Mouse (Mus musculus) adrenal gland, adult 18-20 months (tissue): ENCODE results near the gene Rad21l. TPM values are rescaled to one million over a fixed set of nuclear protein-coding genes. Genes with fewer than 3 reads are reported as not detected.
A peak's percentile ranks its signal among the peaks of the same experiment; 100 is the strongest.

ENCODE experiments used
- DNase-seq, 2 experiments: peaks; one replicate each; pipeline ENCODE4 v3.0.0; 2021 to 2022; ENCODE audit warnings: low spot score in 2 of 2
- long read RNA-seq, 2 experiments: library from polyadenylated mRNA; stranded (forward); transcript quantifications; one replicate each; pipeline ENCODE4 v2.0.0; 2021
- total RNA-seq, 2 experiments: library from RNA; stranded (reverse); gene quantifications; 1 replicate in 1 of 2; 2 replicates in 1 of 2; pipeline ENCODE4 v1.2.3; 2021

Rad21l gene
- total RNA-seq, result not detected
- long read RNA-seq, experiment 1, result 0 reads
- long read RNA-seq, experiment 2, result 0 reads

DNA sequence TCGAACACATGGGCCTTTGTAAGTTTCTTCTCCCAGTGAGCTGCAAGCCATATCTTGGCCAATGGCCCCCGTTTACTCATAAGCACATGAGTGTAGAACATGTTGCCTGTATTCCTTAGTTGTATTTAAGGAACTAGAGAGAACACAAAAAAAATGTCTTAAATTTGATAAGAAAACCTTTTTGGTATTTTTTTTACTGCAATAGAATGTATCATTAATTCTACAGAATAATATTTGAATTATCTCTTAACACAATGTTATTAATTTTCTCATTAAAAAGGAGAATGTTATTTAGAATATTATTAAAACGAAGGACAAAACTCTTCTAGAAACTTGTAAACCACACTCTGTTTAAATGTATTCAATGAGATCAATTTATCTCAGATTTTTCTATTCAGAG is at the start of gene Rad21l:
Gene Rad21l (minus strand): TSS at position 101 of the 400 bp plus-strand sequence.
- no peak for DNase-seq

DNA sequence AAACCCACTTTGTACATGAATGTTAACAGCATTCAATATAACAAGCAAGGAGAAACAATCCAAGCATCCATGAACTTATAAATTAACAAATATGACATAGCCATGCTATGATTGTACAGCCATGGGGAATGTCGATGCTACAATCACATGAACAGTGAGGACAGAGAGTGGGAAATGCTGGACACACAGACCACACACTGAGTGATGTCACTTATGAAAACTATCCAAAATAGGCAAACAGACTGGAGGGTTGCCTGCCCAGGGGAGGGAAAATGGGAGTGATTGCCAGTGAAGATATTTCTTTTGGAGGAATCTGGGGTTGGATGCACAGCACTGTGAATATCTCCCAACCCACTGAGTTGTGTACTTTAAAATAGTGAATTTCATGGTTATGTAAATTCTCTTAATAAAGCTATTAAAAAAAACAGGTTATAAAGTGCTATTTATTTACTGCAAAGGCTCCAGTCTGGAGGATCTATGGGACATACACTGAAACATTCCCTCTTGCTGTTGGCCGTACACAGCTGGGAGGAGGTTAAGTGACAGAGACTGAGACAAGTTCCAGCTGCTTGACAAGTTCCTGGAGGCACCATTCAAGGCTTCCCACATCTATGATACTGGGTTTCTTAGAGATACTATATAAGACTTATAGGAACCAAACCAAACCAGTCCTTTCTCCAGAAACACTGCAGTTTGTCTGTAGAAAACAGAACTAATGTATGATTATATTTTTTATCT is 48.2 kb upstream of the Rad21l start:
- DNase-seq, result no peak

DNA sequence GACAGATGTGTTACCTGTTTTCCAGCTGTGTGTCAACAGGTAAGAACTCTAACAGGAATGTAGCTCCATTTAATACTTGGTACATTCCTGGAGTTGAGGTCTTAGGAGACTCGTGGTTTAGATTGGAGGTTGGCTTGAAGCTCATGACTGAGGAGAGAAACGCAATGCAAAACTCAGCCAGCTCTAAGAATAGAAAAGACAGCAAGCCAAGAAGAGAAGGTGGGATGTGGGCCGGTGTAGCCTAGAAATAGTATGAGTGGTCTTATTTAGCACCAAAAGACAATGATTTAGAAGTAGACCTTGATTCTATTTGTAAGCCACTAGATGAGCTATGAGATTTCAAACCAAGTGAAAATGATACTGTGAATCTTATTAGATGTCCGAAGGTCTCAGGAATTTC is 47.2 kb upstream of the Rad21l start:
- no peak for DNase-seq

DNA sequence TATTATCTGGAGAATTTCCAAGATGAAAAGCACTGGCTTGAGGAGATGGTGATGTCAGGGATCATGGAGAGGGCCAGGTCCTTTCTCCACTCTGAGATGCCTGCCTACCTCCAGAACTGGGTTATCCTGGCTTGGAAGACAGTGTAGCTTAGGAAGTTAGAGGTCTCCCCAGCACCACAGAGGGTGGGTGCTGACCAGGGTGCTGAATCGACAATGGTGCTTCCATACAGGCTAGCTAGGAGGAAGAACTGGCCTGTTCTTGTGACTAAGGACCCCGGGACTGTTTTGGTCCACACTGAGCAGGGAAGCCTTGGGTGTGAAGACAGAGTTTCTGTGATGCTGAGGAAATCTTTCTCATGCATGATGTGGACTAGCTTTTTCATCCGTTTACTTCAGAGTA is 44.3 kb upstream of the Rad21l start:
- DNase-seq, result no peak

DNA sequence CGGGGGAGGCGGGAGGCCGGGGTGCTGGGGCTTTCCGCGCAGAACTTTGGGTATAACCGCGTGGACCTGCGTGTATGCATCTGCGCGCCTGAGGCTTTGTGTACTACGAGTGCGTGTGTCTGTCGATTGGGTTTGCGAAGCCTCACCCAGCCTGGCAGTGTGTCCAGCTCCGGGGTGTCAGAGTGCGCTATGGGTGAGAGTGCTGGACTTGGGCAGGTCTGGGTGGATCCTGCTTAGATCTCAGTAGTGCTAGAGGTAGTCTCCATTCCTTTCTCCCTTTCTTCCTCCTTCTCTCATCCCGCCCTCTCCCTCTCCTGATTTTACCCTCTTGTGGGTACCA is 34.5 kb upstream of the Rad21l start:
- no peak for DNase-seq

DNA sequence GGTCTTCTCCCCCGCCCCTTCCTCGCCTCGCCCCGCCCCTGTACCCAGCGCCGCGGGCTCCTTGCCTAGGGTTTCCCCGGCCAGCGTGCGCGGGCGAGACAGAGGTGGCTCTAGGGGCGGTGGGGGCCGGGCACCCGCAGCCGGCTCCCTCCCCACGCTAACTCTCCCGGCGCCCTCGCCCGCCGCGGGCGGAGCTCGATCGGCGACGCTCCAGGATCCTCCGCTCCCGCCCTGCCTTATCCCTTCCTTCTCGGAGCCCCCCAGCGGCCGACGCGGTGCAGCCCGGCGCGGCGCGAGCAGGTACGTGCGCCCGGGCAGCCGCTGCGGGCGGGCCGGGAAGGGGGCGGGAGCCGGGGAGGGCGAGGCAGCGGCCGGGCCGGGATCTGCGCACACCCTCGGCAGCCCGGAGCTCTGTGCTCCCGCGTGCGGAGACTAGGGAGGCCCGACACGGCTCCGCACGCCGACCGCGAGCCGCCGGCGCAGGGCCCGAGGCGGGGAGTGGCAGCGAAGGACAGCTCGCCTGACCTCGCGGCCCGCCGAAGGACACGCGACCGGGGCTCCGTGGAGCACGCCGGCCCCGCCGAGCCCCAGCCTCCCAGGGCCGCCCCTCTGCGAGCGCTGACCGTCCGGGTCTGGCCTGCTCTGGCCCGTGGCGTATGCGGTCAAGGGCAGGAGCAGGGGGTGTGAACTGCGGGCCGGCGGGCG is 34.0 kb upstream of the Rad21l start:
- DNase-seq, result peak; percentile 48 to 55

DNA sequence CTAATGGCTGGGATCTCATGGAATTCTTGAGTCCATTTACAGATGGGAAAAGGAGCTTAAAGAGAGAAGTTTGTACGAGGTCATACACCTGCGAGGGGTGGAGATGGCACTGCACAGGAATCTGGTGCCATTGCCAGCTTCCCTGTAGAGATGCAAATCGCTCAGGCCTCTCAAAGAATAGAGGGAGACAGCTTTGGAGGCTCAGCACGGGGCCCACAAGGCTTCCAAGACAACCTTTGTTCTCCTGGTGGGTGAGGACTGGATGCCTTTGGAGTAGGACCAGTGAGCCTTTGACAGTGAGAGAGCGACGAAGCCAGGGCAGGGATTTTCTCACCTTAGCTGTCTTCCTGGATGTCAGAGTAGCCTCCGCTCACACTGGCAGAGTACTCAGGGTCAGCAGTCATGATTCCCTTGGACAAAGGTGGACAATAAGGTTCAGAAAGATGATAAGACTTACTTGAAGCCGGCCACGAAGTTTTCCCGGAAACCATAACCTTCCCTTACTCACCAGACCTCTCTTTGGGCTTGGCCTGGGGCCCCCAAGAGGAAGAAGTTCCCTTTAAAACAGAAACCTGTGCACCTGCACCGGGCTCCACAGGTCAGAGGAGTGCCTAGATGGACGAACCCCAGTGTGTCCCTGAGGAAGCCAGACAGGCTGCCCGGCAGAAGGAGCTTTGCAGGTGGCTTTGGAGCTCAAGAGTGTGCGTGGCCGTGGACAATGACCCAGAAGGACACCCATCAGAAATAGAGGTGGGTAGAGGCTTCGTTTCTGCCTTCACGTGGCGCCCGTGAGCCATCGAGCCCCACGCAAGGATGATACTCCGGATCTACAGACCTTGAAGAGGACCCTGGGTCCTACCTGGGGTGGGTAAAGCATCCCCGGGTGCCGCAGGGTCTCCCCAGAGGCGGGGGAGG is 33.2 kb upstream of the Rad21l start, which contains the start of gene Tmem74b:
Gene Tmem74b (plus strand): TSS at position 778 of the 915 bp plus-strand sequence.
- DNase-seq, result no peak

DNA sequence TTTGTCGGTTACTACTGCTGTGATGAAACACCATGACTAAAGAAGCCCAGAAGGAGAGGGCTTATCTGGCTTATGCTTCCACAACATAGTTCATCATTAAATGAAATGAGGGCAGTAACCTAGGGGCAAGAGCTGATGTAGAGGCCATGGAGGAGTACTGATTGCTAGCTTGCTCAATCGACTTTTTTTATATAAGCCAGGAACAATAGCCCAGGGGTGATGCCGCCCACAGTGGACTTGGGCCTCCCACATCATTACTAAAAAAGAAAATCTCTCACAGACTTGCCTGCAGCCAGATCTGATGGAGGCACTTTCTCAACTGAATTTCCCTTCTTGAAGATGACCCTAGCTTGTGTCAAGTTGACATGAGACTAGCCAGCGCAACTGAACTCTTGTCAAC is 14.6 kb upstream of the Rad21l start:
- no peak for DNase-seq

DNA sequence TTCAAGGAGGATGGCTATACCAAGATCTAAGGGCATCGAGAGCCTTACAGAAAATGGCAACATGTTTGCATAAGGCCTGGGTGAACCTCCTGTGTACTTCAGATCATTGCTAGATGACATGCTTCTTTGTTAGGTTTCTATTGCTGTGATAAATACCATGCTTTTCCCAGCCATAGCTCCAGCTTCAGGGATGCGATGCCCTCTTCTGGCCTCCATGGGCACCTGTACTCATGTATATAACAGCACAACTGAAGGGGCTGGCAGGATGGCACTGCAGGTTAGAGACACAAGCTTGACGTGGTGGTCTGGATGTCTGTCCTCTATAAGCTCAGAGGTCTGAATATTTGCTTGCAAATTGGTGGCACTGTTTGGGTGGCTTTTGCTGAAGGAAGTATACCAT is 14.0 kb upstream of the Rad21l start:
- DNase-seq, result no peak

DNA sequence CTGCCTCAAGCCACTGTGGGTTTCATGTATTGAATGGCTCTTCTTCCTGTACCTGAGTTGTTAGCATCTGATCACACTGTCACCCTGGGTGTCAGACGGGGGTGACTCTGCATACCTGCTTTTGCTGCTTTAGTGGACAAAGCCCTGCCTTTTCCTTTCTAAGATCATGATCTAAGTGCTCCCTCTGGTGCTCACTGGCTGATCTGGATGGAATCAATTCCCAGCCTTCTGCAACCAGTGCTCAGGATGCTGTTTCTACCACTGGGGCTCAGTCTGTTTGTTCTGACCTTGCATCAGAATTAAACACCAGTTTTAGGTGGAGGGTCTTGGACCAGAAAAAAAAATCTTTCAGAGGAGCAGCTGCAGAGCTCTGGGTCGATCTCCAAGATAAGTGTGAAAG is 7.9 kb upstream of the Rad21l start:
- DNase-seq, result no peak

DNA sequence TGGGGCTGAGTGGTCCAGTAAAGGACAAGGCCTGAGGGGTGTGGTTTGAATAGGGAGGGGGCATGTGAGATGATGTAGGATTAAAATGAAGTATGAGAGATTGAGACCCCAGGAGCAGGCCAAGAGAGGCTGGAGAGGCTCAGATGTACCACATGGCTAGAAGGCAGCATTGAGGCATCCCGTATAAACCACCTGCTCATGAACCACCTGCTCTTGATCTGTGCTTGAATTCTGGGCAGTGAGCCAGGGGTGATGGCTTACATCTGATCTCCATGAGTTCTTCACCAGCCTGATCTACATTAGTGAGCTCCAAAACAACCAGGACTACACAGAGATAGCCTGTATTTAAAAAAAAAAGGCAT is 2.6 kb upstream of the Rad21l start:
- no peak for DNase-seq

DNA sequence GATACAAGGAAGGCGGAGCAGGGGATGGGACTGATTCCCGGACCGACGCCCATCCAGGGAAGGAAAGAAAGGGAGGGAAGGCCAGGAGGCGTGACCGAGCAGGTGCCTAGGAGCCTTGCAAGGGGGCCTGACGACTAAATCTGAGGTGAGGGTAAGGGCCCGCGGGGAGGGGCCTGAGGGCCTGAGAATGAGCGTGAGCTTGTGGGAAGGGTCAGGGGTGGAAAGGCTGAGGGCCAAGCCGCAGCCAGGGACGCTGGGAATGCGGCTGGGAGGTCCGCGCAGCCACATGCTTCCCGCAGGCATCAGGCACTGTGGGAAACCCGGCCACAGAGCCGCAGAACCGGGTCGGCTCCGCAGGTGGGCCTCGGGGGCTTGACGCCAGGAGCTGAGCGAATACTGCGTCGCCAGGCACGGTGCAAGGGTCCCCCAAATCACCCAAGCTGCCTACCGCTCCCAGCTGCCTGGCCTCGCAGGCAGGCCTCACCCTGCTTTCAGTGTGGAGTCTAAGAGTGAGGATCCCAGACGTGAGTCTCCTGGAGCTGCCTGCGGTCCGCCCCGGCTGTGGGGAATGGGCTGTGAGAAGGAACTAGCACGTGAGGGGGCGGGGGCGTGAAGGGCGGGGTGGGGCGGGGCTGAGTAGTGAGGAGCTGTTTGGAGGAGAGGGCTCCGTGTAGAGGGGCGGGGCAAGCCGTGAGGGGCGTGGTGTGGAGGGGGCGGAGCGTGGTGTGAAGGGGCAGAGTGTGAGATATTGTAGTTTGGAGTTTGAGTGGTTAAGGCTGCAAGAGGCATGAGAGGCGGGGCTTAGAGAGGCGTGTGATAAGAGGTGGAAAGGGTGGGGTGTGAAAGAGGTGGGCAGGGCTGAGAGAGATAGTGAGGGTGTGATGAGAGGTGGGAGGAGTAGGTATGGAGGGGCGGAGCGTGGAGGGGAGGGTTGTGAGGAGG is 2.0 kb upstream of the Rad21l start:
- DNase-seq, result no peak

DNA sequence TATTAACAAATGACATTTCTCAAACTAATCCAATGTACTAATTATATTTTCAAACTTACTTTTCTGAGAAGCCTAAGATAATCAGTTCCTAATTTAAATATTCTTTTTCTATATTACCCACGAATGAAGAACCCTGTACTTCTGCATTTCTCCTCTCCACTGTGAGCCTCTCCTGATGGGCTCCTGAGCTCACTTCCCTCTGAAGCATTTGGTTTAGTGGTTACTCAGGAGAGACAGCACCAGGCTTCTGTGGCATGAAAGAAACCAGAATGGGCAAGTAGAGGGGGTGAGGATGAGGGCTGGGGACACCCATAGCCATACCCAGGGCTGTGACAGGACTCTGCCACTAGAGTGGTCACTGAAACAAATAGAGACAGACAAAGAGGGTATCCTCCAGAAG is 16.3 kb downstream of the Rad21l start:
- no peak for DNase-seq

DNA sequence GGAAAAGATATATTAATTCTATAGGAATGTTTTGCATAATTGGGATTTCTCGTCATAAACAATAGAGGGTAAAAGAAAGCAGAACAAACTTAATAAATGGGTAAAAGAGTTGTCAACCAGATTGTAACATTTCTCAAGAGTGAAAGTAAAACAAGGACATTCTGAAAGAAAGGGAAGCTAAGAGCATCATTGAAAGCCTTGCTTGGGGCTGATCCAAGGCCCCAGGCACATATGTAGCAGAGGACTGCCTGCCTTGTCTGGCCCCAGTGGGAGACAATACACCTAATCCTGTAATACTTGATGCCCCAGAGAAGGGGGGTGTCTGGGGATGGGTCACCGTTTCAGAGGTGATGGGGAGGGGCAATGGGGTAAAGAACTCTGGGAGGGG is 32.3 kb downstream of the Rad21l start:
- DNase-seq, result no peak

DNA sequence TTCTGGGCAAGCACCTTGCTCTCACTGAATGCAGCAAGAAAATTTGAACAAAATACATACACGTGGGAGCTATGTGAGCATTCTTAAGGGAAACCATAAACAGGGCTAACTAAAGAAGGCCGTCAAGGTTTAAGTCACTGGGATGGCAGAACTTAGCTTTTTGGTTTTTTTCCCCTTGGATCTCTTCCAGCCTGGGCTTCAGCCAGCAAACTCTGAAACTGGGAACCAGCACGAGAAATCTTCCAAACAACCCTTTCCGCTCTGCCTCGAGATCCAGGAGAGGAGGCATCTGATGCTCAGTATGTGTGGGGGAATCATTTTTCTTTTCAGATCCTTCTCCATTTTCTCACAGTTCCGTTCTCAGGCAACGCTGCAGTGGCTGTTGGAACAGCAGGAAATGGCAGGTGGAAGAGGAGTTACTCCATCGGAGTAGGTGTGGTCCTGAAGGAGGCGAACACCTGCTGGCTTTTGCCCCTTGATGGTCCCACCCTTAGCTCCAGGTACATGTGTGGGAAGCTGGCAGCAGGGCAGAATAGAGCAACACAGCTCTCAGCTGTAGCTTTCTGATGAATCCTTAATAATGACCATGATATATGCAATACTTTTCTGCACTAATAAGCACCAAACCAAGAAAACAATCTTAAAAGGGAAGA is 32.8 kb downstream of the Rad21l start:
- DNase-seq, result no peak

DNA sequence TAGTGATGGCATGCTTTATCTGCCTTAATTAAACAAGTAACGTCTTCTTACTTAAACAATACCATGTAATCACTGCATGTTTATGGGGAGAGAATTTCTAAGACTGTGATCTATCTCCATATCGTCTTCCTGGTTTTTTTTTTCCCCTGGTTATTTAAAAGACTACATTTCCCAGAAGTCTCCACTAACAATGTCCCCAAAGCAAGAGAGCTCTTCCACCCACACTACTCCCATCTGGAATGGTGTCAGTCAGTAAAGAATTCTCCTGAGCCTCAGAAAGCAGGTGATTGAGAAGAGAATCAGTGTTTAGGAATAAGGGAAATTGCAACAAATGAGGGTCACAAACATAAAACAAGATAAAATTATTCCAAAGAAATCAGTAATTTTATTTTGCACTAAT is 33.4 kb downstream of the Rad21l start:
- no peak for DNase-seq

DNA sequence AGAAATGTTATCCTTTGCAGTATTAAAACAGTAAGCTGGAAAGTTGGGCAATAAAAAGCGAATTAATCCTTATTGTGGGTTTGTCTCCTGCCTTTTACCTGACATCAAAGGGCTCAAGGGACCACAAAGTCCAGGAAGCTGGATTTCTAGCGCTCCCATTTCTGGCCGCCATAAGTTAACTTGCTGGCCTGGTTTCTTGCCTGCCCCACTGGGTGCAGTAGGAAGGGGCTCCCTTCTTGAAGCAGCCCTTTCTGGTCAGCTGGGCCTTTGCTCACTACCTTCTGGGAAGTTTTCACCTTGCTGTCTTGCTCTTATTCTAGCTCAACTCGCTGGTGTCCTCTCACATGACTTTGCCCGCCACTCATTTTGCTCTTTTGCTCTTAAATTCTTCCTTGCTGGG is 35.4 kb downstream of the Rad21l start:
- DNase-seq, result no peak

DNA sequence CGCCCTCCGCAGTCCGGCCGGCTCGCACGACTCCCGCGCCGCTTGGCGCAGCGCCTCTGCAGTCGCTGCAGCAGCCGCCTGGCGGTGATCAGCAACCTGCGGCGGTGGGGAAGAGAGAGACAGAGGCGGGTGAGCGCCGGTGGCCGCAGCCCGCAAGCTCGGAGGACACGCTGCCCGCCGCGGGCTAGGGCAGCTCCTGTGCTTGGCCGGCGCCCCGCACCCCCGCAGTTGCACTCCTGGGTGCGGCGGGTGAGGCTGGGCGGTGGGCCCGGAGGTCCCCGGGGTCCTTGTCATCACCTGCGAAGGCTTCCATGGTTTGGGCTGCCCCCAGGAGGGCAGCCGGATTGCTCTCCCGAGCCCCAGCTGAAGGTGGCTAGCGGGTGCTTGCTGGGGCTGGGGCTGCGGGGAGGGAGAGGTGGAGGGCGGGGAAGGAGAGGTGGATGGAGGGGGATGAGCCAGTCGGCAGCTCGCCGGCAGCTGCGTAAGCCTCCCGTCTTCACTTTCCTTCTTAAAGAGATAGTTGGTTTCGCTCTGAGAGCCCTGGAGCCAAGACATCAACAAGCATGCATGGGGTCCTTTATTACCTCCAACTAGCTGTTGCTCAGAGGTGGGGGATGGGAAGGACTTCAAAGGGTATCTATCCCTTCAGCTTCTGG is 36.0 kb downstream of the Rad21l start, which contains the start of gene Snph:
Gene Snph (minus strand): TSS at position 435 of the 656 bp plus-strand sequence.
- peak; percentile 52 to 55 for DNase-seq

DNA sequence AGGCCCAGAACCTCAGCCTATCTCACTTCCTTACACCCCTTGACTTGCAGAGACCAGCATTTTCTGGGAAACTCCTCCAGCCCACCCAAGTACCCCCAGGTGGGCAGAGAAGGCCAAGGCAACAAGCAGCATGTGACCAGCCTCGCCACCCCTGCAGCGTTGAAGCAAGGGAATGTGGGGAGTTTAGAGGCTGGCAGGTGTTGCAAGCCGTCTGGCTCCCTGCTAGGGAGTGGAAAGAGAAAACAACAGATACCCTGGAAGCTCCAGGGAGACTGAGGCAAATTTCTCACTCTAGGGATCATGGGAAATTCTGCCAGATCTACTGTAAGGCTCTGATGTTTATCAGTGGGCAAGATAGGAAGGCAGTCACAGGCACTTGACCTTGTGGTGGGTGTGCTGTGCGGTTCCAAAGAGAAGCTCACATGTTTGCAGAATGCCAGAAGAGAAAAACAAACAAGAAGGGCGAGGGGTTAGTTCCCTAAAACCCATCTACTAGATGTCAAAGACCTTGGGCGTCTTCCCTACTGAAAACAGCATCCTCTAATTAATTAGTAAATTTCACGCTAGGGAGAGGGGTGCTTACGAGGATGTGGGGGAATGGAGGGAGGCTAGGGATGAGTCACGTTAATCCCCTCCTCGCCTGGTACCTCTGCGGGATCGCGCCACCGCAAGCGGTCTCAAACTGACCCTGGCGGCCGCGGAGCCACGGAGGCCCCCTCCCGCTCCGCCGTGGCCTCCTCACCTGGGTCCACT is 36.8 kb downstream of the Rad21l start:
- no peak for DNase-seq
